Mouse (Mus musculus) urinary bladder, postnatal 10 days (tissue): ENCODE data around the gene Sox3.

Experiments used
- DNase-seq: peaks from one replicate; pipeline ENCODE4 v3.0.0; 2022; ENCODE audit warnings: low spot score

The Sox3 gene

DNA sequence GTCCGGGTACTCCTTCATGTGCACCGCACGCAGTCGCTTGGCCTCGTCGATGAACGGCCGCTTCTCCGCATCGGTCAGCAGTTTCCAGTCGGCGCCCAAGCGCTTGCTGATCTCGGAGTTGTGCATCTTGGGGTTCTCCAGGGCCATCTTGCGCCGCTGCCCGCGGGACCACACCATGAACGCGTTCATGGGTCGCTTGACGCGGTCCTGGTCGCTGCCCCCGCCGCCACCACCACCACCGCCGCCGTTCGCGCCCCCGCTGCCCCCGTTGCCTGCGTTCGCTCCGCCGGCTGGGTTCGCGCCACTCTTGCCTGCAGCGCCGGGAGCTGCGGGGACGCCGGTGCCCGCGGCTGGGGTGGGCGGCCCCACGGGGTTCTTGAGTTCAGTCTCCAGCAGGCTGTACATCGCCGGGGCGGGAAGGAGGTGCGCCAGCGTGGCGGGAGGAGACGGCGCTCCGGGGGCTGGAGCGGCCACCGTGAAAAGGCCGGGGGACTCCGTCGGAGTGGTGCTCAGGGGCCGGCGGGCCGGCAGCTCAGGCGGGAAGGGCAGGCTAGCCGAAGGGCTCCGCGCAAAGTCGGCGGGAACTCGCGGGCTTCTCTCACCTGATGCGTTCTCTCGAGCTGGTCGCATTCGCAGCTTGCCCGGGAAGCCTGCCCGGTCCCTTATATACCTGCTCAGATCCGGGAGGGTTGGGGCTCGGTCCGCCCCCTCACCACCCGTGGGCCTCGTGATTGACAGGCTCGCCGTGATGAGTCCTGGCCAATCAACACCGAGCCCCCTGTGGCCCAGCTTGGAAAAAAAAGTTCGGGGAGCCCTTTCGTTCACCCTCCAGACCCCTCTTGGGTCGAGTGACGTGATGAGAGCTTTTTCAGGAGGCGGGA is at the start of gene Sox3:
TSS of gene Sox3 (minus strand) at position 630 of the 881 bp plus-strand sequence.
- DNase-seq = no peak

DNA sequence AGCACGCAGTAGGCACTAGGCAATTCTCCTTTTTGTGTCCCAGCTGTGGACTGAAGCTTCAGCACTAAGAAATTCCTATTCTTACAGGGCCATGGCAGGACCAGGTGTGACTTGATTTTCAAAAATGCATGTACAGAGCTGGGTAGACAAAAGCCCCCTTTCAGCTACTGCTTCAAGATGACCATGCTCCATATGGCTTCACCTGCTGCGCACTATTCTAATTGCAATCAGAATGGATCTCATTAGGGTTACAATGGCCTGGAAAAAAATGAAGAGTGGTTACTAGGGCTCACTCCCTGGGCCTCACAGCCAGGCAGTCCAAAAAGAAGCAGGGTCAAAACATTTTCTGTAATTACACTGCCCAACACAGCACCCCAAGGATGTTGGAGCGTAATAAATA is 47.0 kb upstream of the Sox3 start:
- no peak for DNase-seq

DNA sequence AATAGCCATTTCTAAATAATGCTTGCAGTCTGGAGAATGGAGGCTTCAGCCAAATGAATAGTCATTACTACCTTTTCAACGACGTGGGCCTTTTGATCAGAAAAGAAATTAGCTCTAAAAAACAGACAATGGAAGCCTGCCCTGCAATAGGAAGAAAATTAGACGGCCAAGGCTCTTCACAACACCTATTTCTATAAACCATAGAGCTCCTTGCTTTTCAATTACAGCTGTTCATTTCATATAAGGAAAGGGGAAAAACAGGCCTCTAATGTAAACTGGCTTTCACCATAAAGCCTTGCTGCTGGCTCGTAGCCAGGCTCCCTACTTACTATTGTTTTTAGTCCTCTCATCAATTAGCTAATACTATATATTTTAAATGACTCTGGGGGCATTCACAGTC is 6.3 kb upstream of the Sox3 start:
- no peak for DNase-seq

DNA sequence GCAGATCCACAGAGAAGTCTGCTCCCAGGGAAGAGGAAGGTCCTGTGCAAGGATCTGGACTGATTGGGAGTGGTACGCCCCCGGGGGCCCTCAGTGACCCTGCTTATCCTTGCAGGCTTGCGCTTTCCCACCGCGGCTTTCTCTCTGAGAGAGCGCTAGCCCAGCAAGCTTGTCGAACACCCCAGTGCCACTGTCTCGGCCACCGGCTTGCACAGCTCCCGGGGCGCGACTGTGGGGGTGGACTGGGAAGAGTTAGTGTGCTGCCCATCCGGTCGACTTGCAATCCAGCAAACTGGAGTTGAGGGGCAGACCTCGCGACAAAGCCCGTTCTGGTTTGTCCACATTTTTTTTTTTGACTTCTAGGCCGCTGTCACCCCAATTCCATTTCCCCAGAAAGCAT is 5.4 kb upstream of the Sox3 start:
- no peak for DNase-seq

DNA sequence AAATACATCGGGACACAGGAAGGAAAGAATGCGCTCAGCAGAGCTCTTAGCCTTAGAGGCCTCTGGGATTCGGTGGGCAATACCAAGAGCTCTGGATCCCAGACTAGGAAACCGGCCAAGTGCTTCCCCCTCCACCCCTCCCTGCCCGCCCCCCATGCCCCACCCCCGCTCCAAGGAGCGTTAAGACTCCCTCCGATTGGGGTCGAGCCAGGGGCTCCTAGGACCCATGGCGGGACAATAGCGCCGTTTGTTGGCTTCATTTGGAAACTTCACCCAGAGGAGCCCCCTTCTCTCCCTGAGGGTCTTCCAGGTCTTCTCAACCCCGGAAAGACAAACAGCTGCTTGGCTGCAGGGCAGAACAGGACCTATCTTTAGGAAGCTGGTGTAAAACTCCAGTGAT is 3.1 kb upstream of the Sox3 start:
- DNase-seq = no peak

DNA sequence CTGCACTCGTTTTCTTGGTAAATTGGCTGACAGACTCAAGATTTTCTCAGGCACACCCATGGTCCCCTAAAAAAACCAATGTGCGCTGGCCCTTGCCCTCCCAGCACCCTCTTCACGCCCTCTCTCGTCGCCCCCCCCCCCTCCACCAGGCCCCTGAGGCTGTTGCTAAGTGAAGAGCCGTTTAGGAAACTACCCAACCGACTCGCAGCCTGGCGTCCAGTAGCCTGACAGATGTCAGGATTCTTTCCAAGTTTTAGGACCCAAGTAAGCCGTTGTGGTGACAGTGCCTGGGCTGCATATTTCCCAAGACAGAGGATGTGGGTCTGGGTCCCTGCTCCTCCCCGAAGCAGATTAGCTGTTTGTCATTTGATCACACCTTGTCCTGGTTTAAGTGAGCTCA is 2.2 kb upstream of the Sox3 start:
- DNase-seq = no peak

DNA sequence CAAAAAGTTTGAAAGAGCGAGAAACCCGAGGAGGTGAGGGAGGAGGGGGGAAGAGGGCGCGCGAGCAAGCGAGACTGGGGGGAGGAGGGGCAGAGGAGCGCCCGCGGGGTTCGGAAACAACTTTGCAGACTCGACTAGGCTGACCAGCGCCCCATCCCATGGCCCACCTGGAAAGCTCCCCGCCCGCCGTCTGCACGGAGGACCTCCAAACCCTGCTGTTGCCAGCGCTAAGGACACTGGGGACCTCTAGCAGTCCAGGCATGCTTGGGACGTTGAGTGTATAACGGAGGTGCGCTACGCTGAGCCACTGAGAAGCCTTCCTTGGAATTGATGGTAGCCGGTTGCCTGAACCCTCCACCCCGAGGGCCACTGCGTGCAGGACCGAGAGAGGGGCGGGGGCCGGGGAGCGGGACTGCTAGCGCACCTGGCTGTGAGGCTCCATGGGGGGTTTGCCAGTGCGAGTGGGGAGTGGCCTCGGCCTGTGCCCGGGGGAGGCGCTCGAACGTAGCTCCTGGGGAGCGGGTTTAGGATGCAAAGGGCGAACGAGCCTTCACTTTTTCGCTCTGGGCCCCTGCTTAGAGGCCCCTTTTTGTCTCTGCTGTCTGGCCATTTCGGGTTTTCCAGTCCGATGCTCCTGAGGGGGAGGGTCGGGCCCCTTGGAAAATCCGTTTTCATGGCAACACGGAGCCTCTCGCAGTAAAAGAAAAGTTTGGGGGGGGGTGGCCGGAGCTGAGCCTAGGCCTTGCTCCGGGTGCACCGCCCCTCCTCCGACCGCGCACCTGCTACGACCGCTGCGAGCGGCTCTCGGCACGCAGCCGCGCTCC is 702 bp upstream of the Sox3 start:
- no peak for DNase-seq

DNA sequence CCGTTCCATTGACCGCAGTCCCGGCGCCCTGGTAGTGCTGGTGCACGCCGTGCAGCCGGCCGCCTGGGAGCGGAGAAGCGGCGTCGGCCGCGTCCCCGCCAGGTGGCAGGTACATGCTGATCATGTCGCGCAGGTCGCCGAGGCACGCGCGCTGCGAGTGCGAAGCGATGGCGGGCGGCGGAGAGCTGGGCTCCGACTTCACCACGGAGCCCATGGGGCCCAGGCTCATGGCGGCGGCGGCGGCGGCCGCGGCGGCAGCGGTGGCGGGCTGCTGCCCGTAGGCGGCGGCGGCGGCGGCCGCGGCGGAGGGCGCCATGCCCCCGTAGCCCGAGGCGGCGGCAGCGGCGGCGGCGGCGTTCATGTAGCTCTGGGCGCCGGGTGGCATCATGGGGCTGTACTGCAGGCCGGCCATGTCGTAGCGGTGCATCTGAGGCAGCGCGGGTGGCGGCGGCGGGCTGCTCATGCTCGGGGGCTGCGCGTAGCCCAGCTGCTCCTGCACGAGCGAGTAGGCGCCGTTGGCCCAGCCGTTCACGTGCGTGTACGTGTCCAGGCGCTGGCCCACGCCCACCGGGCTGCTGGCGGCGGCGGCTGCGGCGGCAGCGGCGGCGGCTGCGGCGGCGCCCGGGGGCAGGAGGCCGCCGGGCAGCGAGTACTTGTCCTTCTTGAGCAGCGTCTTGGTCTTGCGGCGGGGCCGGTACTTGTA is 981 bp downstream of the Sox3 start:
- no peak for DNase-seq

DNA sequence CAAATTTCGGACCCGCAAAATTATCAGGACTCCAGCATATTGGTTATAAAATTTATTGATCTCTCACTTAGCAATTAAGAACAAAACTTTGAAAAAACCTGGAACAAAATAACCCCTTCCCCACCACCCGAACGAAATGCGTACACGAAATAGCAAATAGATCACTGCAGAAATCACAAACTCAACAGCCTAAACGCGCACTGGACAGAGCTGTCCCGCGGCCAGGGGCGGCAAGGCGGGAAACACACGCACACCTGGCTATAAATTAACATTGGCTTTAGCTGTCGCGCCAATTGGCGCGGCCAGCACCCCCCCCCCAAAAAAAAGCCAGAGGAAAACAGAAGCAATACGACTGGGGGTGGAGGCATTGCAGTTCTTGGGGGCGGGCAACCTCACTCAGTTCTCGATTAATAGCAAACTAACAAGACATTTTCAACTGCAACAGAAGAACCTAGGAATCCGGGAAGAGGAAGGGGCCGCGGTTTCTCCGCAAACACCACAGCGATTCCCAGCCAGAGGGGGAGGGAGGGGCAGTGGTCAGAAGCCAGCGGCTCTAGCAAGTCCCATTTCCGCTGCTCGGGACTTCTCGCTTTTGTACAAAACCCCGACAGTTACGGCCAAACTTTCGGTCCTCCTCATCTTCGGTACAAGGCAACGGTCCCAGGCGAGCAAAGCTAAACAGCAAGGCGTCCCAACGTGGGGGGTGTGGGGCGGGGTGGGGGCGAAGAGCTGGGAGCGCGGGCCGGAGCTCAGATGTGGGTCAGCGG is 1.7 kb downstream of the Sox3 start:
- DNase-seq = no peak

DNA sequence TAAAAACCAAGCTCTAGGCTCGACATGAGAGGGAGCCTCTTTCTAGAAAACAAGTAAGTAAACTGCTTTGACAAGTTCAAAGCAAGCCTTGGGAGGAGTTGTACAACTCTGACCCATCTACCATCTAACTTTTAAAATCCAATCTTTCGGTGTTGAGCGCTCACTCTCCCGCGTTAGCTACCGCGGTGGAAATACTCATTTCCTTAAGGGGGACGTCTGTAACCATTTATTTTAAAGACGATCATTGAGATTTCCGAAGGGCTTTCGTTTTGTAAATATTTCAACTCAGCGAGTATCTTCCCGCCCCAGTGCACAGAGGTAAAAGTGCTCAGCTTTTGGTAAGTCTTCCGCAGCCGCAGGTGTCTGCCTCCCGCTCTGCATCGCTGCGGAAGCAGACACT is 2.6 kb downstream of the Sox3 start:
- DNase-seq = no peak

DNA sequence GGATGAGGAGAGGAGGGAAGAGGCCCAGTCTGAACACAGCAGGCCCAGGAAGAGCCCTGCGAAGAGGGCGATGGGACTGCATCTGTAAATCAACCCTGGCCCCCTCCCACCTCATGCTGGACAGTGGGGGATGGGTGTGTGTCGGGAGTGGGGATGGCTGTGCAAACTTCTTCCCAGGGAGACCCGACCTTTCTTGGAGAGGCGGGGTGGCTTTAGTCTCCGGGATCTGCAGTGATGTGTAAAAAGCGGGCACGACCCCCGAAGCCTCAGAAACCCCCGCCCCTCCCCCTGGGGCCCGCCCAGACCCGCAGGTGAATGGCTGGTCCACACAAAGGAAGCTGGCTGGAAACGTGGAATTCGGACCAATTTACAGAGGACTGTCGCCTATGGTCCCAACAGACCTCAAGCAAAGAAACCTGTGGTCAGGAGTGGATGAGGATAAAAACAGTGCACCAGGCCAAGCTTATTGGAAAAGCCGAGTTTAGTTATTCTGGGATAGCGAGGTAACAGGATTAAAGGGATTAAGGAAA is 3.2 kb downstream of the Sox3 start:
- no peak for DNase-seq
